Mouse (Mus musculus): ENCODE results near the gene Gm13287. TPM values are rescaled to one million over a fixed set of nuclear protein-coding genes. Genes with fewer than 3 reads are reported as not detected.

Gene Gm13287
- total and polyA plus RNA-seq, 3 experiments: not detected

DNA sequence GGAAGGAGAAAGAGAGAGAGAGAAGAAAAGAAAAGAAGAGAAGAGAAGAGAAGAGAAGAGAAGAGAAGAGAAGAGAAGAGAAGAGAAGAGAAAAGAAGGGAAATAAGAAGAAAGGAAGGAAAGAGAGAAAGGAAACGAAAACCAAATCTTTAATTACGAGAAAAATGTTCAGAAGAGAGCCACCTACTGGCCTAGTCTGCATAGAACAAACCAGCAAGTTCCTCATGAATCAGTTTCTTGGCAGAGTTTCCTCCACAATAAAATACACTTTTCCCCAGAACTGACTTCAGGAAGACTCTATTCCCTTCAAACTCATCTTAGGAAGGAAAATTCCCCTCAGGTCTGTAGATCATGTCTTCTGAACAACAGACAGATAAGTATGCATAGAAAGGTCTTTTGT, 42.3 kb downstream of the Gm13287 start:
- Histone ChIP-seq H3K27ac (ENCODE audit: control insufficient read depth, low read depth, low read length) (no peak overlapping the region), H3K4me1 (ENCODE audit: control insufficient read depth in 1 of 2, insufficient read depth in 2 of 2, low read length in 2 of 2) (no peaks in the 10 kb centered on the region; a peak in 1 of 4 replicates), H3K4me3 (ENCODE audit: control insufficient read depth in 1 of 2, insufficient read depth in 1 of 2, low read depth in 2 of 2, low read length in 2 of 2) (peak overlapping the region in 1 of 2 experiments; percentile 34; a peak in 1 of 4 replicates), H3K79me2 (ENCODE audit: control insufficient read depth, insufficient read depth, low read length, poor library complexity) (no peaks in the 10 kb centered on the region), H3K9ac (ENCODE audit: control insufficient read depth, low read depth, low read length, poor library complexity, severe bottlenecking) (no peak overlapping the region), H3K36me3 (ENCODE audit: control insufficient read depth in 1 of 2, insufficient read depth in 2 of 2, low read length in 2 of 2) (no peaks in the 10 kb centered on the region), H3K27me3 (ENCODE audit: control insufficient read depth in 1 of 2, insufficient read depth in 2 of 2, low read length in 2 of 2) (peaks cover 8 to 21% of the 10 kb centered on the region in 2 experiments), H3K9me3 (replicated peaks; ENCODE audit: insufficient read depth, low read length) (no peaks in the 10 kb centered on the region)
- peak; percentile 51 for DNase-seq (ENCODE audit: low read depth, low spot score)
- TF ChIP-seq ZC3H11A (IDR thresholded peaks at IDR 0.05; ENCODE audit: low read depth, low read length) (no peak), HCFC1 (IDR thresholded peaks at IDR 0.05; ENCODE audit: low read depth, low read length) (no peak), TAL1 (IDR thresholded peaks at IDR 0.05; ENCODE audit: low read length) (no peak), GATA1 (IDR thresholded peaks at IDR 0.05; ENCODE audit: low read depth, low read length) (no peak), MEF2A (IDR thresholded peaks at IDR 0.05; ENCODE audit: extremely low read depth, insufficient replicate concordance, low read depth, low read length, poor library complexity, severe bottlenecking) (no peak), TBP (IDR thresholded peaks at IDR 0.05; ENCODE audit: low read depth, low read length) (no peak), ZMIZ1 (IDR thresholded peaks at IDR 0.05; ENCODE audit: low read depth, low read length) (no peak), SIN3A (IDR thresholded peaks at IDR 0.05; ENCODE audit: low read length) (no peak), MYB (IDR thresholded peaks at IDR 0.05; ENCODE audit: low read depth, low read length) (no peak), MYC (IDR thresholded peaks at IDR 0.05; ENCODE audit: low read depth, low read length) (no peak), RAD21 (IDR thresholded peaks at IDR 0.05; ENCODE audit: low read depth, low read length) (0 out of 2 replicates have a peak, but pooled peaks have one; percentile 5), CTCF (IDR thresholded peaks at IDR 0.05 in 2 of 3, conservative IDR thresholded peaks at IDR 0.05 in 1 of 3; ENCODE audit: control insufficient read depth in 1 of 3, insufficient read depth in 1 of 3, low read depth in 2 of 3, low read length in 3 of 3, poor library complexity in 1 of 3, severe bottlenecking in 1 of 3) (peak in 2 of 3 experiments; percentile 36 to 65; a peak in 4 of 6 replicates), MAX (IDR thresholded peaks at IDR 0.05; ENCODE audit: low read length) (no peak), SMC3 (IDR thresholded peaks at IDR 0.05; ENCODE audit: low read depth, low read length) (peak; percentile 26), MAZ (IDR thresholded peaks at IDR 0.05; ENCODE audit: low read depth, low read length) (no peak), E2F4 (IDR thresholded peaks at IDR 0.05; ENCODE audit: borderline replicate concordance, low read depth, low read length) (no peak), CHD2 (IDR thresholded peaks at IDR 0.05; ENCODE audit: low read length) (no peak)

DNA sequence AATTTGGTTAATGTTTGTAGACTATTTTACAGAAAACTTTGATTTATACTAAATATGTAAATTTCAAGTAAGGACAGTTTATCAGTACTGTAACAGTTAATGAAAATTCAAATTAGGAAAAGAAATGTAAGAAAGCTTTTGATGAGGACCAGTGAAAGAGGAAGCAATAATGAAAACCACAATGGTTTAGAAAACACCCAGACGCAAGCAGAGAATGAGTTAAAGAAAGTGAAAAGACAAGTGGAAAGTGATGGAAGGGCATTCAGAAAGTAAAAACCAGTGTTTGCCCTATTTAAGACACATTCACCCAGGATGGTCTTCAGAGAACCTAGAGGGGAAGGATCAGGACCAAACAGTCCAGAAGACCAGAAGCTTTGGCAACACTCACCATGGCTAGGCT, 46.6 kb downstream of the Gm13287 start, which contains the start of gene Ifna1:
Gene Ifna1, plus strand, starts transcription at position 390 of the 400 bp plus-strand sequence.
- H3K79me2 ChIP-seq (ENCODE audit: control insufficient read depth, insufficient read depth, low read length, poor library complexity): no peaks in the 10 kb centered on the region
- H3K36me3 ChIP-seq (ENCODE audit: control insufficient read depth in 1 of 2, insufficient read depth in 2 of 2, low read length in 2 of 2): no peaks in the 10 kb centered on the region
- no peak within 1 kb of the TSS for H3K9ac ChIP-seq (ENCODE audit: control insufficient read depth, low read depth, low read length, poor library complexity, severe bottlenecking)
- DNase-seq (ENCODE audit: low read depth, low spot score): no peak
- H3K9me3 ChIP-seq (replicated peaks; ENCODE audit: insufficient read depth, low read length): no peaks in the 10 kb centered on the region
- TF ChIP-seq ZKSCAN1 (IDR thresholded peaks at IDR 0.05; ENCODE audit: low read depth, low read length) (no peak), GATA1 (IDR thresholded peaks at IDR 0.05; ENCODE audit: low read depth, low read length) (no peak), EP300 (IDR thresholded peaks at IDR 0.05; ENCODE audit: low read depth in 1 of 2, low read length in 2 of 2) (no peak), MAFK (IDR thresholded peaks at IDR 0.05; ENCODE audit: borderline replicate concordance, low read depth, low read length) (no peak)
- H3K27ac ChIP-seq (ENCODE audit: control insufficient read depth, low read depth, low read length): no peak within 1 kb of the TSS
- H3K4me1 ChIP-seq (ENCODE audit: control insufficient read depth in 1 of 2, insufficient read depth in 2 of 2, low read length in 2 of 2): no peaks in the 10 kb centered on the region; a peak in 1 of 4 replicates
- H3K27me3 ChIP-seq (ENCODE audit: control insufficient read depth in 1 of 2, insufficient read depth in 2 of 2, low read length in 2 of 2): peaks cover 4 to 26% of the 10 kb centered on the region in 2 experiments
- no peak within 1 kb of the TSS for H3K4me3 ChIP-seq (ENCODE audit: control insufficient read depth in 1 of 2, insufficient read depth in 1 of 2, low read depth in 2 of 2, low read length in 2 of 2)
